Mouse (Mus musculus): ENCODE data around the gene Pbp2. TPM values are rescaled to one million over a fixed set of nuclear protein-coding genes. Genes with fewer than 3 reads are reported as not detected.

The Pbp2 gene
- polyA plus RNA-seq, 1 experiment from 2014 or later = not detected

DNA sequence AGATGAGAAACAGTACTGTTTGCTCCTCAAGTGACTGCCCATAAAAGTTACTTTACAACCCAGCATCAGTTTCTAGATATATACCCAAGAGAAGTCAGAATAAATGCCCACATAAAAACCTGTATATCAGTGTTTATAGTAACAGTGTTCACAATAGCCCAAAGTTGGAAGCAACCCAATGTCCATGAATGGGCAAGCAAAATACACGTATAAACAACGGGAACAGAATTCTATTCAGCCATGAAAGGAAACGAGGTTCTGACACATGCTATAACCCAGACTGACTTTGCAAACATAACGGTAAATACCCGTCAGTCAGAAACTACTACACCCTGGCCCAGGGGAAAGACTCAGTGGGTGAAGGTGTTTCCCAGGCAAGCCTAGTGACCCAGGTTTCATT lies 1.8 kb upstream of the Pbp2 start:
- H3K9me3 ChIP-seq (ENCODE audit: control insufficient read depth) = no peaks in the 10 kb centered on the region
- no peak overlapping the region for H3K27ac ChIP-seq (ENCODE audit: low read depth, low read length)
- no peak overlapping the region for H3K4me2 ChIP-seq (replicated peaks; ENCODE audit: low read depth)
- no peak overlapping the region for H3K4me3 ChIP-seq (ENCODE audit: low read depth, low read length)
- TF ChIP-seq CTCF (IDR thresholded peaks at IDR 0.05; ENCODE audit: low read depth) = no peak
- H3K36me3 ChIP-seq (ENCODE audit: control insufficient read depth, insufficient read depth) = no peaks in the 10 kb centered on the region
- H3K4me1 ChIP-seq (replicated peaks; ENCODE audit: control insufficient read depth, insufficient read depth, low read length) = no peaks in the 10 kb centered on the region
- no peak for ATAC-seq
- H3K27me3 ChIP-seq (replicated peaks; ENCODE audit: control insufficient read depth, insufficient read depth, low read length) = no peaks in the 10 kb centered on the region
- WGBS = 70% methylated on average over 5 of the region's 5 CpGs
- H3K9ac ChIP-seq (ENCODE audit: low read depth, low read length) = no peak overlapping the region

DNA sequence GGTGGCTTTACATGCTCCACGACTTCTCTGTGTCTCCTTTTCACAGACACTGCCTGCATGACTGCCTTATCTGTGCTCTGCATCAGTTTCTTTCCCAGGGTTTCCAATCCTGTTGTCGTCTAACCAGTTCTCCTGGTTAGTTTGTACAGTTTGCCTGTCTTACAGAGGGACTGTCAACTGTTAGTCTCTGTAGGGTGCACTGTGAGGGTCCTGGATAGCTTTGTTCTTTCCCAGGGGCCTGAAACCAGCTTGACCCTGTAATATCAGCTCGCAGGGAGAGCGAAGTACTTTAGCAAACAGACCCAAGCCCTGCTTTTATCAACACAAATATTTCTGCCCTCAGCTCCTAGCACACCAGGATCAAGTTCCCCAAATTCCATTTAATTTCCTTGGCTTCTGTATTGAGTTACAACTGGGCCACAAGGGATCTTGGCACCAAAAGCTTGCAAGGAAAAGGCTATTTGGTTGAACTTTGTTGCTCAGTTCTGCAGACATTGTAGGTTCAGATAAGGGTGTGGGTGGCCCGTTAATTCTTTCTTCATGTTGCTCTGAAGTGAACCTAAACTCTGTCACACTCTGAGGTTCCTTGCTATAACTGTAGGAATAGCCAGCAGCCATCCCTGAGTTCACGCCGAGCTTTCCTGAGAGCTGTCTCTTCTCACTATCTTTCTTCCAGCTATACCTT lies 5.5 kb downstream of the Pbp2 start:
- H3K4me1 ChIP-seq (replicated peaks; ENCODE audit: control insufficient read depth, insufficient read depth, low read length) = no peaks in the 10 kb centered on the region
- no peak overlapping the region for H3K4me2 ChIP-seq (replicated peaks; ENCODE audit: low read depth)
- H3K27me3 ChIP-seq (replicated peaks; ENCODE audit: control insufficient read depth, insufficient read depth, low read length) = no peaks in the 10 kb centered on the region
- no peak overlapping the region for H3K9ac ChIP-seq (ENCODE audit: low read depth, low read length)
- no peak for TF ChIP-seq CTCF (IDR thresholded peaks at IDR 0.05; ENCODE audit: low read depth)
- no peak for ATAC-seq
- H3K36me3 ChIP-seq (ENCODE audit: control insufficient read depth, insufficient read depth) = no peaks in the 10 kb centered on the region
- H3K27ac ChIP-seq (ENCODE audit: low read depth, low read length) = no peak overlapping the region
- WGBS = 48% methylated on average over 7 of the region's 7 CpGs
- no peak overlapping the region for H3K4me3 ChIP-seq (ENCODE audit: low read depth, low read length)
- no peaks in the 10 kb centered on the region for H3K9me3 ChIP-seq (ENCODE audit: control insufficient read depth)

DNA sequence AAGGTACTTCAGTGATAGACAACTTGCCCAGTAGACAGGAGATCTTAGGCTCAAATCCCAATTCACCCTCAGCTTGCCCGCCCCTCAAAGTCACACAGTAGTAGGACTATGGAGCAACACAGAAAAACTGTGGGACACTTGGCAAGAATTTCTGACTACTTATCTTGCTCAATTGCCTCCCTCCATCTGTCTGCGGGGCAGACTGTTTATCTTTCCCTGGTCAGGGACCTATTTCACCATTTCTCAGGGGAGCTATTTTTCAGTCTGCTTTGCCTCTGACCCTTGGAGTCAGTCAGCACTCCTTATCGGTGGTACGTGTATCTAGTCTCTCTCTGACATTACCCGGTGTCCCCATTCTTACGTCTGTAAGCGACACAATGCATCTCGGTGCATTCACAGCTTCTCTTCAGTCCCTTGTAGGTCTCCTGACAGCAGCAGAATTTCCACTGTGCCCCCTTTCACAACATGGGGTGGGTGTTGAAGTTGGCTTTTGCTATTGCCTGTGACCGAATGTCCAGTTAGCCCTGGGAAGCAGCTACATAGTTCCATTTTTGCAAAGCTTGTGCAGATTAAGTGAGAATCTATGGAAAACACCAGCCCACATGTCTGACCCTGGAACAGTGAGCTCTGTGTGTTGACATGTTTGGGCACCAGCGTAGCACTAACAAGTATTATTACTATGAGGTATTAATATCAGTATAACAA lies 7.6 kb downstream of the Pbp2 start:
- no peaks in the 10 kb centered on the region for H3K27me3 ChIP-seq (replicated peaks; ENCODE audit: control insufficient read depth, insufficient read depth, low read length)
- no peak for TF ChIP-seq CTCF (IDR thresholded peaks at IDR 0.05; ENCODE audit: low read depth)
- no peak overlapping the region for H3K4me3 ChIP-seq (ENCODE audit: low read depth, low read length)
- H3K4me2 ChIP-seq (replicated peaks; ENCODE audit: low read depth) = no peak overlapping the region
- H3K9me3 ChIP-seq (ENCODE audit: control insufficient read depth) = no peaks in the 10 kb centered on the region
- H3K9ac ChIP-seq (ENCODE audit: low read depth, low read length) = no peak overlapping the region
- H3K36me3 ChIP-seq (ENCODE audit: control insufficient read depth, insufficient read depth) = no peaks in the 10 kb centered on the region
- ATAC-seq = no peak
- no peak overlapping the region for H3K27ac ChIP-seq (ENCODE audit: low read depth, low read length)
- H3K4me1 ChIP-seq (replicated peaks; ENCODE audit: control insufficient read depth, insufficient read depth, low read length) = no peaks in the 10 kb centered on the region
- 53% methylated on average over 10 of the region's 10 CpGs for WGBS

DNA sequence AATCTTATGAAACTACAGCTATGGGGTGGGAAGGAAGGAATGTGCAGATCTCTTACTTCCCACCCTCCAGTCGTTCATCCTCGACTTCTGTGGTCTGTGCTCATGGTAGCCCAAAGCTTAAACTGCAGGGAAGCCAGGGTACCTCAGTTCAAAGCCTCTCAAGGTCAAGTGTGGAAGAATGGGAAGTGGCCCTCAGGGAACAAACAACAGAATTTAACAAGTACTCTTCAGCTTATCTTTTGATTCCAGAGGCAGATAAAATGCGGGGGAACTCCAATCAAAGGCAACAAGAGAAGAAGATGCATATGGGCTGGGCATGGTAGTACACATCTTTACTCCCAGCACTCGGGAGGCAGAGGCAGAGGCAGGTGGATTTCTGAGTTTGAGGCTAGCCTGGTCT lies 9.7 kb downstream of the Pbp2 start:
- Histone ChIP-seq H3K9ac (ENCODE audit: low read depth, low read length) (no peak overlapping the region), H3K4me3 (ENCODE audit: low read depth, low read length) (no peak overlapping the region), H3K4me1 (replicated peaks; ENCODE audit: control insufficient read depth, insufficient read depth, low read length) (no peaks in the 10 kb centered on the region), H3K4me2 (replicated peaks; ENCODE audit: low read depth) (no peak overlapping the region), H3K9me3 (ENCODE audit: control insufficient read depth) (no peaks in the 10 kb centered on the region), H3K27ac (ENCODE audit: low read depth, low read length) (no peak overlapping the region), H3K27me3 (replicated peaks; ENCODE audit: control insufficient read depth, insufficient read depth, low read length) (no peaks in the 10 kb centered on the region), H3K36me3 (ENCODE audit: control insufficient read depth, insufficient read depth) (no peaks in the 10 kb centered on the region)
- no peak for ATAC-seq
- WGBS = 82% methylated on average over 4 of the region's 4 CpGs
- no peak for TF ChIP-seq CTCF (IDR thresholded peaks at IDR 0.05; ENCODE audit: low read depth)

DNA sequence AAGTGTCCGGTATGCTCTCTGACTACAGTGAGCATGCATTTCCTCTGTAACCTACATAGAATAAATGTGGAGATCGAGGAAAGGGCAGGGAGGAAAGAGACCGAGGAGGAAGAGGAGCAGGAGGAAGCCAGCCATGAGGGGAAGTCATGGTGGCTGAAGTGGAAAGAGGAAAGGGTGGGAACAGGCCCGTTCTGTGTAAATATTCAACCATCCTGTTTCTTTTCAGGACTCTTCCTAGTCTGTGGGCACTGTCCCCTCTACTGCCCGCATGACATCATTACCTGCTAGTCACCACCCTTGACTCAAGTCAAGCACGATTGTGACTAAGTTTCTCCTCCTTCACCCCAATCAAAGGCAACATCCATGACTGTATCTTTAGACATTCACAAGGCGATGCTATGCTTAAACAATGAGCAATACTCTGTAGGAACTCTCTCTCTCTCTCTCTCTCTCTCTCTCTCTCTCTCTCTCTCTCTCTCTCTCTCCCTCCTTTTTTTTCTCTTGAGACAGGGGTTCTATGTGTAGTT lies 11.1 kb downstream of the Pbp2 start:
- H3K4me3 ChIP-seq (ENCODE audit: low read depth, low read length) = no peak overlapping the region
- H3K27me3 ChIP-seq (replicated peaks; ENCODE audit: control insufficient read depth, insufficient read depth, low read length) = no peaks in the 10 kb centered on the region
- no peak for TF ChIP-seq CTCF (IDR thresholded peaks at IDR 0.05; ENCODE audit: low read depth)
- H3K9ac ChIP-seq (ENCODE audit: low read depth, low read length) = no peak overlapping the region
- no peaks in the 10 kb centered on the region for H3K4me1 ChIP-seq (replicated peaks; ENCODE audit: control insufficient read depth, insufficient read depth, low read length)
- H3K4me2 ChIP-seq (replicated peaks; ENCODE audit: low read depth) = no peak overlapping the region
- 78% methylated on average over 7 of the region's 7 CpGs for WGBS
- no peak for ATAC-seq
- H3K9me3 ChIP-seq (ENCODE audit: control insufficient read depth) = no peaks in the 10 kb centered on the region
- H3K36me3 ChIP-seq (ENCODE audit: control insufficient read depth, insufficient read depth) = no peaks in the 10 kb centered on the region
- no peak overlapping the region for H3K27ac ChIP-seq (ENCODE audit: low read depth, low read length)

DNA sequence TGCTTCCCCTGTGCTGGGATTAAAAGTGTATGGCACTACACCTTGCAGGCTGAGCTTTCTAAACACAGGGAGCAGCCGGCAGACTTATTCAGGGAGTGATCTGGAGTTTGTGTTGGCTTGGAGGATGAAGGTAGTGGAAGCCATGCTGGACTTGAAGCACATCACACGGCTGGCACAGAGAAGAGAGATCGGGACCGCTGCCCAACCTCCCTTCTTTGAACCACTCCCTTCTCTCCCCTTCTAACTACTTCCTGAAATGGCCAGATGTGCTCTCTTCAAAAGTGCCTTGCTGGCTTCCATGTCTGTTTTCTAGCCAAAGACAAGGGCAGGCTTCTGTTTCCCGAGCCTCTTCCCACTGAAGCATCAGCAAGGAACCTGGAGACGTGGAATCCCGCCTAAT lies 12.6 kb downstream of the Pbp2 start:
- Histone ChIP-seq H3K4me3 (ENCODE audit: low read depth, low read length) (no peak overlapping the region), H3K9me3 (ENCODE audit: control insufficient read depth) (no peaks in the 10 kb centered on the region), H3K4me2 (replicated peaks; ENCODE audit: low read depth) (no peak overlapping the region), H3K4me1 (replicated peaks; ENCODE audit: control insufficient read depth, insufficient read depth, low read length) (no peaks in the 10 kb centered on the region), H3K9ac (ENCODE audit: low read depth, low read length) (no peak overlapping the region), H3K27ac (ENCODE audit: low read depth, low read length) (no peak overlapping the region), H3K27me3 (replicated peaks; ENCODE audit: control insufficient read depth, insufficient read depth, low read length) (no peaks in the 10 kb centered on the region), H3K36me3 (ENCODE audit: control insufficient read depth, insufficient read depth) (no peaks in the 10 kb centered on the region)
- ATAC-seq = no peak
- 90% methylated on average over 7 of the region's 7 CpGs for WGBS
- TF ChIP-seq CTCF (IDR thresholded peaks at IDR 0.05; ENCODE audit: low read depth) = no peak
